Comparison of ENCODE assay signal across 30 mouse cellular contexts in genomic region chr5:7489602-7490001, GRCm38 (mm10).
DNase-seq lines count a peak whose midpoint lies in the region; ATAC-seq lines count a peak whose summit lies in the region.
"Had no signal": no experiment of that assay in that cellular context is flagged by ENCODE, and none has a peak within 500 bp of the region (broad histone marks: within the 10 kb centered on the region; RNA-seq: fewer than 3 reads in every experiment).

No protein-coding gene starts in this region.

- no peaks in the 10 kb centered on the region for H3K4me1 ChIP-seq in hindbrain, embryonic 14.5 days (replicated peaks; ENCODE audit: control insufficient read depth, insufficient read depth, low read length)
- H3K4me1 ChIP-seq in hindbrain, embryonic 12.5 days = no peaks in the 10 kb centered on the region
- H3K4me1 ChIP-seq in midbrain, embryonic 14.5 days (ENCODE audit: control insufficient read depth, insufficient read depth, low read length) = no peaks in the 10 kb centered on the region
- no peaks in the 10 kb centered on the region for H3K4me1 ChIP-seq in midbrain, embryonic 10.5 days
- 0 out of 2 replicates have a peak, but pooled peaks cover 3% of the 10 kb centered on the region for H3K4me1 ChIP-seq in neural tube, embryonic 15.5 days
- H3K4me1 ChIP-seq: embryonic facial prominence, embryonic 15.5 days; heart, embryonic 12.5 days; heart, embryonic 15.5 days; hindbrain, embryonic 10.5 days; hindbrain, embryonic 15.5 days had no signal

- H3K27ac ChIP-seq in hindbrain, embryonic 14.5 days = no peak overlapping the region
- H3K27ac ChIP-seq in hindbrain, embryonic 12.5 days = no peak overlapping the region
- no peak overlapping the region for H3K27ac ChIP-seq in midbrain, embryonic 14.5 days (replicated peaks; ENCODE audit: low read depth, low read length)
- H3K27ac ChIP-seq in midbrain, embryonic 10.5 days (replicated peaks) = no peak overlapping the region
- no peak overlapping the region for H3K27ac ChIP-seq in neural tube, embryonic 15.5 days (replicated peaks)
- H3K27ac ChIP-seq: embryonic facial prominence, embryonic 15.5 days; gastrocnemius, adult 2 months; heart, embryonic 15.5 days; hindbrain, embryonic 10.5 days; hindbrain, embryonic 15.5 days had no signal

- H3K27me3 ChIP-seq in hindbrain, embryonic 14.5 days (ENCODE audit: control insufficient read depth, insufficient read depth, low read length) = no peaks in the 10 kb centered on the region
- H3K27me3 ChIP-seq in hindbrain, embryonic 12.5 days = no peaks in the 10 kb centered on the region
- no peaks in the 10 kb centered on the region for H3K27me3 ChIP-seq in midbrain, embryonic 14.5 days (ENCODE audit: control insufficient read depth, insufficient read depth, low read length)
- no peaks in the 10 kb centered on the region for H3K27me3 ChIP-seq in midbrain, embryonic 10.5 days (ENCODE audit: low read depth, poor library complexity, severe bottlenecking)
- H3K27me3 ChIP-seq in neural tube, embryonic 15.5 days (replicated peaks) = no peaks in the 10 kb centered on the region
- H3K27me3 ChIP-seq: CH12.LX; embryonic facial prominence, embryonic 15.5 days; heart, embryonic 12.5 days; heart, embryonic 15.5 days; hindbrain, embryonic 15.5 days; Patski had no signal

- ATAC-seq in hindbrain, embryonic 14.5 days (ENCODE audit: low FRiP score) = 0 out of 2 replicates have a peak, but pooled peaks have one; percentile 21
- no peak for ATAC-seq in hindbrain, embryonic 12.5 days (ENCODE audit: low FRiP score)
- ATAC-seq in midbrain, embryonic 14.5 days (ENCODE audit: low FRiP score, low TSS enrichment) = no peak
- ATAC-seq in neural tube, embryonic 15.5 days (ENCODE audit: low FRiP score) = peak; percentile 59; the same call in 1 of the 2 replicates
- ATAC-seq: forebrain, embryonic 14.5 days; forebrain, postnatal 0 days; inflammation-experienced regulatory T-cells, adult 6 months; Patski had no signal

- WGBS in hindbrain, embryonic 14.5 days = 69% methylated on average over 3 of the region's 3 CpGs
- 79% methylated on average over 3 of the region's 3 CpGs for WGBS in hindbrain, embryonic 12.5 days
- WGBS in midbrain, embryonic 14.5 days = 72% methylated on average over 3 of the region's 3 CpGs
- 85% methylated on average over 3 of the region's 3 CpGs for WGBS in midbrain, embryonic 10.5 days
- WGBS in neural tube, embryonic 15.5 days = 47% methylated on average over 3 of the region's 3 CpGs

- no peaks in the 10 kb centered on the region for H3K9me3 ChIP-seq in hindbrain, embryonic 14.5 days (ENCODE audit: control insufficient read depth, low read length)
- H3K9me3 ChIP-seq in hindbrain, embryonic 12.5 days (replicated peaks) = no peaks in the 10 kb centered on the region
- H3K9me3 ChIP-seq in midbrain, embryonic 14.5 days (ENCODE audit: control insufficient read depth, low read length) = no peaks in the 10 kb centered on the region
- H3K9me3 ChIP-seq in midbrain, embryonic 10.5 days (replicated peaks) = no peaks in the 10 kb centered on the region
- H3K9me3 ChIP-seq in neural tube, embryonic 15.5 days (replicated peaks) = no peaks in the 10 kb centered on the region
- H3K9me3 ChIP-seq: embryonic facial prominence, embryonic 15.5 days; G1E; heart, embryonic 12.5 days; heart, embryonic 15.5 days; hindbrain, embryonic 10.5 days; hindbrain, embryonic 15.5 days had no signal

- no peaks in the 10 kb centered on the region for H3K36me3 ChIP-seq in hindbrain, embryonic 14.5 days (replicated peaks; ENCODE audit: control insufficient read depth, insufficient read depth)
- H3K36me3 ChIP-seq in hindbrain, embryonic 12.5 days = no peaks in the 10 kb centered on the region
- H3K36me3 ChIP-seq in midbrain, embryonic 14.5 days (ENCODE audit: control insufficient read depth, insufficient read depth, low read length) = no peaks in the 10 kb centered on the region
- H3K36me3 ChIP-seq in midbrain, embryonic 10.5 days = no peaks in the 10 kb centered on the region
- H3K36me3 ChIP-seq in neural tube, embryonic 15.5 days = no peaks in the 10 kb centered on the region
- H3K36me3 ChIP-seq: embryonic facial prominence, embryonic 15.5 days; G1E; heart, embryonic 12.5 days; heart, embryonic 15.5 days; hindbrain, embryonic 10.5 days; hindbrain, embryonic 15.5 days had no signal

- no peak for DNase-seq in hindbrain, embryonic 14.5 days (ENCODE audit: low spot score)
- DNase-seq in midbrain, embryonic 14.5 days = peak; percentile 1
- no peak for DNase-seq in midbrain, embryonic 10.5 days (ENCODE audit: low spot score)
- DNase-seq in mesoderm, embryonic 11.5 days (ENCODE audit: low read depth, low spot score) = peak; percentile 24
- DNase-seq in cerebellum, adult 8-10 months = no peak
- DNase-seq: adrenal gland, postnatal 10 days; adrenal gland, postnatal 36 days; B cell, adult 2 months; cerebellum, adult 18-20 months; cerebellum, adult 9-11 months; cerebellum, postnatal 25 days; embryo, embryonic 11 days; forebrain, postnatal 0 days; gastrocnemius, adult 2 months; gastrocnemius, postnatal 14 days; heart, adult 18-20 months; heart, postnatal 10 days; heart, postnatal 36 days had no signal

- H3K4me2 ChIP-seq in hindbrain, embryonic 14.5 days (replicated peaks) = no peak overlapping the region
- no peak overlapping the region for H3K4me2 ChIP-seq in hindbrain, embryonic 12.5 days (replicated peaks)
- H3K4me2 ChIP-seq in midbrain, embryonic 14.5 days (ENCODE audit: low read length) = no peak overlapping the region
- no peak overlapping the region for H3K4me2 ChIP-seq in neural tube, embryonic 15.5 days
- H3K4me2 ChIP-seq: embryonic facial prominence, embryonic 15.5 days; heart, embryonic 12.5 days; heart, embryonic 15.5 days; hindbrain, embryonic 15.5 days had no signal

- no peak overlapping the region for H3K9ac ChIP-seq in hindbrain, embryonic 14.5 days
- H3K9ac ChIP-seq in hindbrain, embryonic 12.5 days = no peak overlapping the region
- no peak overlapping the region for H3K9ac ChIP-seq in midbrain, embryonic 14.5 days (replicated peaks; ENCODE audit: low read length)
- H3K9ac ChIP-seq in neural tube, embryonic 15.5 days (replicated peaks) = no peak overlapping the region
- H3K9ac ChIP-seq: embryonic facial prominence, embryonic 15.5 days; forebrain, postnatal 0 days; heart, embryonic 12.5 days; heart, embryonic 15.5 days; hindbrain, embryonic 15.5 days had no signal

- no peak overlapping the region for H3K4me3 ChIP-seq in hindbrain, embryonic 14.5 days (replicated peaks; ENCODE audit: low read length)
- H3K4me3 ChIP-seq in hindbrain, embryonic 12.5 days = no peak overlapping the region
- no peak overlapping the region for H3K4me3 ChIP-seq in midbrain, embryonic 14.5 days (replicated peaks; ENCODE audit: low read depth, low read length)
- H3K4me3 ChIP-seq in midbrain, embryonic 10.5 days = no peak overlapping the region
- no peak overlapping the region for H3K4me3 ChIP-seq in neural tube, embryonic 15.5 days (replicated peaks)
- H3K4me3 ChIP-seq: embryonic facial prominence, embryonic 15.5 days; gastrocnemius, adult 2 months; heart, embryonic 12.5 days; heart, embryonic 15.5 days; hindbrain, embryonic 10.5 days; hindbrain, embryonic 15.5 days had no signal

Comparison
In these comparisons a context has a peak if more than half of its experiments do, and no peak if none do; other contexts are left out.
1. ATAC-seq: peak in hindbrain, embryonic 14.5 days (single experiment) and neural tube, embryonic 15.5 days (single experiment); none in hindbrain, embryonic 12.5 days (single experiment) and midbrain, embryonic 14.5 days (single experiment).
2. DNase-seq: peak in midbrain, embryonic 14.5 days (single experiment) and mesoderm, embryonic 11.5 days (single experiment); none in hindbrain, embryonic 14.5 days (single experiment), midbrain, embryonic 10.5 days (single experiment) and cerebellum, adult 8-10 months (single experiment).